Mouse (Mus musculus) ES-Bruce4 (cell line): Measurements from ENCODE around the gene Cript.

Experiments
- CTCF ChIP-seq: IDR thresholded peaks from one replicate; pipeline ENCODE4 v1.8.1; 2011; ENCODE audit warnings: low read depth, low read length
- POLR2A ChIP-seq: IDR thresholded peaks from one replicate; pipeline ENCODE4 v1.8.1; 2011; ENCODE audit warnings: low read length; ENCODE audit not compliant: insufficient read depth

- TF ChIP-seq POLR2A, result no peak
- no peak for TF ChIP-seq CTCF
These were observed 38.6 kb downstream of the Cript start for GRCm38 (mm10) chr17:87063969-87064368.
